11 mouse cellular contexts compared by ENCODE assay signal in the genomic region with DNA sequence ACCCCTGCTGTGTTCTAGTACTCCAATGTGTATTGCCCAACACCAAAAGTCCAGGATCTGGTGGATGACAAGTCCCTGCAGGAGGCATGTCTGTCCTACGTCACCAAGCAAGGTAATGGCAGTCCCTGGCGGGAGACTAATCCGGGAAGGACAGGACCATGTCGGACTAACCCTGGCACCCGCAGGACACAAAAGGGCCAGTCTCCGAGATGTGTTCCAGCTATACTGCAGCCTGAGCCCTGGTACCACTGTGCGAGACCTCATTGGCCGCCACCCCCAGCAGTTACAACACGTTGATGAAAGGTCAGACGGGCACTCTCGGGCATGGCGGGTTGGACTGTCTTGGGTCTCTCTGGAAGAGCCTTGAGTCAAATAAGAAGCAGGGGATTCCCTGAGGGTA.
DNase-seq lines count a peak whose midpoint lies in the region.
"Had no signal": no experiment of that assay in that cellular context is flagged by ENCODE, and none has a peak within 500 bp of the region (broad histone marks: within the 10 kb centered on the region; RNA-seq: fewer than 3 reads in every experiment).

No protein-coding gene starts in this region.

- peak; percentile 67 for DNase-seq in cerebellum, adult 9-11 months
- DNase-seq in cerebellum, adult 18-20 months, result no peak
- DNase-seq in kidney, adult 9 months, result peak; percentile 29
- DNase-seq in kidney, adult 18-20 months, result no peak
- DNase-seq in thymus, postnatal 25 days, result peak; percentile 2
- DNase-seq in thymus, postnatal 10 days (ENCODE audit: low spot score in 2 of 2), result no peak
- DNase-seq: adrenal gland, postnatal 10 days; adrenal gland, postnatal 36 days; B cell, adult 2 months; cerebellum, adult 2 months; gastrocnemius, postnatal 25 days had no signal

Comparison
In these comparisons a context has a peak if more than half of its experiments do, and no peak if none do; other contexts are left out.
1. DNase-seq: peak in cerebellum, adult 9-11 months (single experiment), kidney, adult 9 months (single experiment) and thymus, postnatal 25 days (single experiment); none in cerebellum, adult 18-20 months (0 of 2), kidney, adult 18-20 months (single experiment) and thymus, postnatal 10 days (0 of 2).